Comparison of ENCODE assay signal across 8 mouse cellular contexts in genomic region chr8:87918004-87918403, GRCm38 (mm10). TPM values are rescaled to one million over a fixed set of nuclear protein-coding genes. Genes with fewer than 3 reads are reported as not detected.
DNase-seq lines count a peak whose midpoint lies in the region; ATAC-seq lines count a peak whose summit lies in the region.

No protein-coding gene starts in this region.

- no peak overlapping the region for H3K9ac ChIP-seq in hindbrain, embryonic 16.5 days (ENCODE audit: low read depth, low read length)
- H3K9ac ChIP-seq in neural tube, embryonic 14.5 days (replicated peaks; ENCODE audit: low read depth, low read length) = no peak overlapping the region
- H3K9ac ChIP-seq in kidney, embryonic 15.5 days = no peak overlapping the region

- H3K36me3 ChIP-seq in hindbrain, embryonic 16.5 days (ENCODE audit: control insufficient read depth, insufficient read depth, low read length) = no peaks in the 10 kb centered on the region
- no peaks in the 10 kb centered on the region for H3K36me3 ChIP-seq in neural tube, embryonic 14.5 days (ENCODE audit: control insufficient read depth, insufficient read depth, low read length)
- no peaks in the 10 kb centered on the region for H3K36me3 ChIP-seq in kidney, embryonic 15.5 days

- peaks cover 23% of the 10 kb centered on the region for H3K4me1 ChIP-seq in hindbrain, embryonic 16.5 days (ENCODE audit: control insufficient read depth, insufficient read depth, low read depth, low read length)
- 0 out of 2 replicates have a peak, but pooled peaks cover 12% of the 10 kb centered on the region for H3K4me1 ChIP-seq in neural tube, embryonic 14.5 days (ENCODE audit: control insufficient read depth, insufficient read depth, low read length)
- H3K4me1 ChIP-seq in kidney, embryonic 15.5 days = peaks cover 84% of the 10 kb centered on the region

- peak; percentile 67 for ATAC-seq in hindbrain, embryonic 16.5 days
- ATAC-seq in neural tube, embryonic 14.5 days (ENCODE audit: low read depth) = peak; percentile 56; the same call in 1 of the 2 replicates
- no peak for ATAC-seq in kidney, embryonic 15.5 days (replicated peaks; ENCODE audit: low FRiP score)

- 31% methylated on average over 5 of the region's 5 CpGs for WGBS in hindbrain, embryonic 16.5 days
- WGBS in neural tube, embryonic 14.5 days = 34% methylated on average over 5 of the region's 5 CpGs
- 46% methylated on average over 5 of the region's 5 CpGs for WGBS in kidney, embryonic 15.5 days

- 0 out of 2 replicates have a peak overlapping the region, but pooled peaks have one; percentile 9 for H3K27ac ChIP-seq in hindbrain, embryonic 16.5 days (ENCODE audit: low read depth, low read length)
- no peak overlapping the region; the same call in 1 of the 2 replicates for H3K27ac ChIP-seq in neural tube, embryonic 14.5 days (ENCODE audit: low read depth, low read length)
- H3K27ac ChIP-seq in kidney, embryonic 15.5 days = no peak overlapping the region

- H3K4me3 ChIP-seq in hindbrain, embryonic 16.5 days (ENCODE audit: low read length) = no peak overlapping the region
- H3K4me3 ChIP-seq in neural tube, embryonic 14.5 days (ENCODE audit: low read depth, low read length) = no peak overlapping the region
- H3K4me3 ChIP-seq in kidney, embryonic 15.5 days (replicated peaks) = no peak overlapping the region

- H3K27me3 ChIP-seq in hindbrain, embryonic 16.5 days (replicated peaks; ENCODE audit: control insufficient read depth, insufficient read depth, low read length) = no peaks in the 10 kb centered on the region
- no peaks in the 10 kb centered on the region for H3K27me3 ChIP-seq in neural tube, embryonic 14.5 days (ENCODE audit: control insufficient read depth, insufficient read depth, low read length)
- no peaks in the 10 kb centered on the region for H3K27me3 ChIP-seq in kidney, embryonic 15.5 days

- H3K4me2 ChIP-seq in hindbrain, embryonic 16.5 days (ENCODE audit: low read length) = no peak overlapping the region
- no peak overlapping the region for H3K4me2 ChIP-seq in neural tube, embryonic 14.5 days (ENCODE audit: low read depth, low read length)
- H3K4me2 ChIP-seq in kidney, embryonic 15.5 days = no peak overlapping the region

- DNase-seq in cerebellum, postnatal 10 days = peak; percentile 72 to 77
- DNase-seq in cerebellum, adult 9-11 months = no peak
- peak; percentile 4 to 16 for DNase-seq in right cerebral cortex, postnatal 36 days (ENCODE audit: low spot score in 2 of 2)
- no peak for DNase-seq in right cerebral cortex, postnatal 25 days
- no peak for DNase-seq in cerebellum, adult 11-12 months

- H3K9me3 ChIP-seq in hindbrain, embryonic 16.5 days (ENCODE audit: control insufficient read depth, low read length) = no peaks in the 10 kb centered on the region
- H3K9me3 ChIP-seq in neural tube, embryonic 14.5 days (ENCODE audit: control insufficient read depth, low read length) = no peaks in the 10 kb centered on the region; the same call in 1 of the 2 replicates
- H3K9me3 ChIP-seq in kidney, embryonic 15.5 days (replicated peaks) = no peaks in the 10 kb centered on the region

RNA-seq across cellular contexts. Expression of gene Zfp423, which starts 41.4 kb away (rescaled TPM):
- 21.6 and 26.4 TPM in 2 replicates for polyA plus RNA-seq in hindbrain, embryonic 16.5 days (2015; fragmentation: Nextera tagmentation; extraction: Ambion mirVana)
- 35.0 and 43.6 TPM in 2 replicates for polyA plus RNA-seq in neural tube, embryonic 14.5 days (2014; fragmentation: Nextera tagmentation; extraction: Ambion mirVana)
- polyA plus RNA-seq in kidney, embryonic 15.5 days (2015; fragmentation: Nextera tagmentation; extraction: Ambion mirVana) = 9.2 and 10.9 TPM in 2 replicates

Comparison
In these comparisons a context has a peak if more than half of its experiments do, and no peak if none do; other contexts are left out.
1. DNase-seq: peak in cerebellum, postnatal 10 days (2 of 2) and right cerebral cortex, postnatal 36 days (2 of 2); none in cerebellum, adult 9-11 months (single experiment), right cerebral cortex, postnatal 25 days (single experiment) and cerebellum, adult 11-12 months (single experiment).